ENCODE assay signal across 8 mouse cellular contexts in genomic region chr8:122576648-122577022, GRCm38 (mm10). TPM values are rescaled to one million over a fixed set of nuclear protein-coding genes. Genes with fewer than 3 reads are reported as not detected.
DNase-seq lines count a peak whose midpoint lies in the region; ATAC-seq and TF ChIP-seq lines count a peak whose summit lies in the region.

Gene Aprt (minus strand): TSS chr8:122576909.

- peak; percentile 95 for DNase-seq in CD4-positive helper T cell, adult 2 months (ENCODE audit: low read depth, low spot score)
- DNase-seq in brain, embryonic 18.5 days (ENCODE audit: low read depth, low spot score) = peak; percentile 80
- peak; percentile 96 for DNase-seq in kidney, postnatal 0 days (ENCODE audit: low spot score)
- DNase-seq in liver, embryonic 11.5 days (ENCODE audit: low spot score) = peak; percentile 97
- DNase-seq in naive thymus-derived CD4-positive, alpha-beta T cell, adult 2 months (ENCODE audit: low read depth) = peak; percentile 96

- H3K9ac ChIP-seq in heart, embryonic 12.5 days = peak within 1 kb of the TSS; percentile 85
- H3K9ac ChIP-seq in kidney, postnatal 0 days (ENCODE audit: low read depth, low read length) = peak within 1 kb of the TSS; percentile 71
- H3K9ac ChIP-seq in liver, embryonic 11.5 days (ENCODE audit: low read depth, low read length) = peak within 1 kb of the TSS; percentile 87
- H3K9ac ChIP-seq in stomach, embryonic 14.5 days (replicated peaks; ENCODE audit: low read depth, low read length) = peak within 1 kb of the TSS; percentile 83

- H3K36me3 ChIP-seq in heart, embryonic 12.5 days = peaks cover 28% of the 10 kb centered on the region
- peaks cover 12% of the 10 kb centered on the region for H3K36me3 ChIP-seq in kidney, postnatal 0 days (ENCODE audit: insufficient read depth, low read length)
- peaks cover 15% of the 10 kb centered on the region for H3K36me3 ChIP-seq in liver, embryonic 11.5 days (ENCODE audit: control insufficient read depth, insufficient read depth, low read length)
- peaks cover 20% of the 10 kb centered on the region for H3K36me3 ChIP-seq in stomach, embryonic 14.5 days (ENCODE audit: control insufficient read depth, insufficient read depth, low read length)

- no peaks in the 10 kb centered on the region for H3K9me3 ChIP-seq in heart, embryonic 12.5 days (replicated peaks)
- H3K9me3 ChIP-seq in kidney, postnatal 0 days (replicated peaks; ENCODE audit: low read length) = no peaks in the 10 kb centered on the region
- H3K9me3 ChIP-seq in liver, embryonic 11.5 days (ENCODE audit: control insufficient read depth, low read length) = no peaks in the 10 kb centered on the region
- no peaks in the 10 kb centered on the region for H3K9me3 ChIP-seq in stomach, embryonic 14.5 days (ENCODE audit: control insufficient read depth, low read depth, low read length)

- ATAC-seq in erythroid progenitor cell, adult 5-6 weeks (replicated peaks; ENCODE audit: low FRiP score, poor library complexity, severe bottlenecking) = peak; percentile 88
- peak; percentile 88 for ATAC-seq in heart, embryonic 12.5 days (ENCODE audit: insufficient number of reproducible peaks, low FRiP score)
- peak; percentile 82 for ATAC-seq in kidney, postnatal 0 days (replicated peaks; ENCODE audit: low FRiP score, low read depth)
- ATAC-seq in liver, embryonic 11.5 days (replicated peaks; ENCODE audit: low FRiP score) = peak; percentile 88
- ATAC-seq in stomach, embryonic 14.5 days (ENCODE audit: insufficient number of reproducible peaks, insufficient read depth, low FRiP score, low read depth) = peak; percentile 89

- TF ChIP-seq CTCF in kidney, postnatal 0 days (IDR thresholded peaks at IDR 0.05; ENCODE audit: low read depth) = no peak

- H3K27me3 ChIP-seq in heart, embryonic 12.5 days (replicated peaks) = no peaks in the 10 kb centered on the region
- no peaks in the 10 kb centered on the region for H3K27me3 ChIP-seq in kidney, postnatal 0 days (ENCODE audit: insufficient read depth, low read length)
- no peaks in the 10 kb centered on the region for H3K27me3 ChIP-seq in liver, embryonic 11.5 days (replicated peaks; ENCODE audit: control insufficient read depth, insufficient read depth, low read length)
- no peaks in the 10 kb centered on the region for H3K27me3 ChIP-seq in stomach, embryonic 14.5 days (ENCODE audit: control insufficient read depth, insufficient read depth, low read length)

- peak within 1 kb of the TSS; percentile 23 for H3K27ac ChIP-seq in heart, embryonic 12.5 days (ENCODE audit: poor library complexity, severe bottlenecking)
- peak within 1 kb of the TSS; percentile 83 for H3K27ac ChIP-seq in kidney, postnatal 0 days
- H3K27ac ChIP-seq in liver, embryonic 11.5 days (ENCODE audit: low read depth, low read length) = peak within 1 kb of the TSS; percentile 85
- H3K27ac ChIP-seq in stomach, embryonic 14.5 days (ENCODE audit: low read length) = peak within 1 kb of the TSS; percentile 77

- peak within 1 kb of the TSS; percentile 87 for H3K4me2 ChIP-seq in heart, embryonic 12.5 days
- peak within 1 kb of the TSS; percentile 89 for H3K4me2 ChIP-seq in kidney, postnatal 0 days (ENCODE audit: low read length)
- H3K4me2 ChIP-seq in liver, embryonic 11.5 days = peak within 1 kb of the TSS; percentile 91
- peak within 1 kb of the TSS; percentile 88 for H3K4me2 ChIP-seq in stomach, embryonic 14.5 days (replicated peaks; ENCODE audit: low read depth, low read length)

- H3K4me1 ChIP-seq in heart, embryonic 12.5 days (replicated peaks) = peaks cover 42% of the 10 kb centered on the region
- H3K4me1 ChIP-seq in kidney, postnatal 0 days (replicated peaks; ENCODE audit: insufficient read depth, low read length) = peaks cover 26% of the 10 kb centered on the region
- peaks cover 44% of the 10 kb centered on the region for H3K4me1 ChIP-seq in liver, embryonic 11.5 days (replicated peaks; ENCODE audit: control insufficient read depth, insufficient read depth, low read length)
- H3K4me1 ChIP-seq in stomach, embryonic 14.5 days (ENCODE audit: control insufficient read depth, insufficient read depth, low read length) = peaks cover 36% of the 10 kb centered on the region

- peak within 1 kb of the TSS; percentile 69 for H3K4me3 ChIP-seq in heart, embryonic 12.5 days
- peak within 1 kb of the TSS; percentile 62 for H3K4me3 ChIP-seq in kidney, postnatal 0 days (replicated peaks; ENCODE audit: low read depth, low read length)
- H3K4me3 ChIP-seq in liver, embryonic 11.5 days (ENCODE audit: low read depth, low read length) = peak within 1 kb of the TSS; percentile 71
- peak within 1 kb of the TSS; percentile 74 for H3K4me3 ChIP-seq in stomach, embryonic 14.5 days (ENCODE audit: low read depth, low read length)

- WGBS in heart, embryonic 12.5 days = under 1% methylated on average over 39 of the region's 39 CpGs
- 0% methylated on average over 39 of the region's 39 CpGs for WGBS in kidney, postnatal 0 days
- WGBS in liver, embryonic 11.5 days = under 1% methylated on average over 39 of the region's 39 CpGs
- WGBS in stomach, embryonic 14.5 days = under 1% methylated on average over 39 of the region's 39 CpGs

RNA-seq across cellular contexts. Expression of gene Aprt, which starts in this region (rescaled TPM):
- total RNA-seq in erythroid progenitor cell, adult 5-6 weeks (2015; ENCODE audit: low replicate concordance) = 39.4 and 53.7 TPM in 2 replicates
- total RNA-seq in erythroid progenitor cell, adult 5-6 weeks (2017; ENCODE audit: low replicate concordance) = 12.3 and 15.5 TPM in 2 replicates
- polyA plus RNA-seq in heart, embryonic 12.5 days (2016; fragmentation: Nextera tagmentation; extraction: Ambion mirVana) = 209 and 232 TPM in 2 replicates
- 354 and 392 TPM in 2 replicates for polyA plus RNA-seq in kidney, postnatal 0 days (2015; fragmentation: Nextera tagmentation; extraction: Ambion mirVana)
- polyA plus RNA-seq in liver, embryonic 11.5 days (2014; fragmentation: Nextera tagmentation; extraction: Ambion mirVana) = 400 and 425 TPM in 2 replicates
- polyA plus RNA-seq in stomach, embryonic 14.5 days (2014; fragmentation: Nextera tagmentation; extraction: Ambion mirVana) = 394 and 436 TPM in 2 replicates

Comparison
In these comparisons a context has a peak if more than half of its experiments do, and no peak if none do; other contexts are left out.
1. Peak in every context shown above with its lines: DNase-seq, ATAC-seq, H3K4me3 ChIP-seq and H3K27ac ChIP-seq.
2. H3K27ac ChIP-seq: peak in every context shown above with its lines; median percentile 85 in liver, embryonic 11.5 days; 83 in kidney, postnatal 0 days; 77 in stomach, embryonic 14.5 days; 23 in heart, embryonic 12.5 days.